Mouse (Mus musculus) kidney, postnatal 0 days (tissue): ENCODE data around the gene Galnt7. TPM values are rescaled to one million over a fixed set of nuclear protein-coding genes. Genes with fewer than 3 reads are reported as not detected.

Experiments used
- ATAC-seq: fragments of 200-750 bp; cut with Nextera tagmentation; replicated peaks from 2 replicates; pipeline ENCODE4 v1.8.0; 2017; ENCODE audit warnings: low read depth, moderate number of reproducible peaks, moderate TSS enrichment, moderate library complexity; ENCODE audit not compliant: low FRiP score
- DNase-seq: peaks from one replicate; pipeline ENCODE4 v3.0.0-alpha.2; 2016; ENCODE audit warnings: low spot score
- H3K27ac ChIP-seq: fragments of 300-500 bp; sonication (generic); 2 replicates; pipeline ENCODE4 v1.5.1; 2014; ENCODE audit warnings: mild to moderate bottlenecking
- H3K27me3 ChIP-seq: fragments of 300-500 bp; sonication (generic); 2 replicates; pipeline ENCODE4 v1.6.1; 2014; ENCODE audit warnings: low read length, mixed read lengths; ENCODE audit not compliant: insufficient read depth
- H3K36me3 ChIP-seq: fragments of 300-500 bp; sonication (generic); 2 replicates; pipeline ENCODE4 v1.6.1; 2014; ENCODE audit warnings: low read length, mixed read lengths; ENCODE audit not compliant: insufficient read depth
- H3K4me1 ChIP-seq: fragments of 300-500 bp; sonication (generic); replicated peaks from 2 replicates; pipeline ENCODE4 v1.6.1; 2014; ENCODE audit warnings: antibody characterized with exemption, low read length, mixed read lengths; ENCODE audit not compliant: insufficient read depth
- H3K4me2 ChIP-seq: fragments of 300-500 bp; sonication (generic); 2 replicates; pipeline ENCODE4 v1.6.1; 2014; ENCODE audit warnings: mild to moderate bottlenecking, low read length, moderate library complexity, mixed read lengths
- H3K4me3 ChIP-seq: fragments of 300-500 bp; sonication (generic); replicated peaks from 2 replicates; pipeline ENCODE4 v1.5.1; 2014; ENCODE audit warnings: low read depth, low read length
- H3K9ac ChIP-seq: fragments of 300-500 bp; sonication (generic); 2 replicates; pipeline ENCODE4 v1.6.1; 2014; ENCODE audit warnings: low read depth, low read length
- H3K9me3 ChIP-seq: fragments of 300-500 bp; sonication (generic); replicated peaks from 2 replicates; pipeline ENCODE4 v1.6.1; 2016; ENCODE audit warnings: low read length, inconsistent platforms, mixed read lengths
- CTCF ChIP-seq: IDR thresholded peaks from 2 replicates; pipeline ENCODE4 v1.5.1; 2016; ENCODE audit warnings: antibody characterized with exemption, low read depth, mild to moderate bottlenecking, moderate library complexity
- WGBS: fragments of 180-500 bp; shearing (Covaris S2); extraction: QIAGEN DNeasy Blood & Tissue Kit; methylation state at CpG from one replicate; pipeline ENCODE4 v1.1.7; 2014; 5-methylcytosine and 5-hydroxymethylcytosine counted together
- polyA plus RNA-seq: library from polyadenylated mRNA; unstranded; fragments of >200 nt; fragmentation: Nextera tagmentation; extraction: Ambion mirVana; gene quantifications from 2 replicates; pipeline ENCODE4 v1.2.1, GENCODE M21; 2015

Galnt7 gene
- polyA plus RNA-seq, 1 experiment from 2014 or later: 14.9 TPM

- Histone ChIP-seq H3K27me3 (no peaks in the 10 kb centered on the region), H3K27ac (no peak overlapping the region), H3K9me3 (no peaks in the 10 kb centered on the region), H3K9ac (no peak overlapping the region), H3K4me2 (no peak overlapping the region), H3K36me3 (no peaks in the 10 kb centered on the region), H3K4me1 (no peaks in the 10 kb centered on the region), H3K4me3 (no peak overlapping the region)
- DNase-seq: no peak
- TF ChIP-seq CTCF: no peak
- WGBS: 78% methylated on average over 9 of the region's 9 CpGs
- ATAC-seq: no peak
Measured at GRCm38 (mm10) chr8:57560926-57561325, 91.9 kb downstream of the Galnt7 start.

- ATAC-seq (no peak), DNase-seq (no peak)
- Histone ChIP-seq H3K9ac (no peak overlapping the region), H3K36me3 (no peaks in the 10 kb centered on the region), H3K4me2 (no peak overlapping the region), H3K9me3 (no peaks in the 10 kb centered on the region), H3K4me3 (no peak overlapping the region), H3K4me1 (0 out of 2 replicates have a peak, but pooled peaks cover 2% of the 10 kb centered on the region), H3K27me3 (no peaks in the 10 kb centered on the region), H3K27ac (no peak overlapping the region)
- 89% methylated on average over 14 of the region's 14 CpGs for WGBS
- no peak for TF ChIP-seq CTCF
Measured at GRCm38 (mm10) chr8:57552102-57553032, 100.5 kb downstream of the Galnt7 start.

- H3K27ac ChIP-seq: no peak overlapping the region
- TF ChIP-seq CTCF: no peak
- no peak overlapping the region for H3K9ac ChIP-seq
- H3K4me1 ChIP-seq: 0 out of 2 replicates have a peak, but pooled peaks cover 2% of the 10 kb centered on the region
- no peak overlapping the region for H3K4me3 ChIP-seq
- no peaks in the 10 kb centered on the region for H3K27me3 ChIP-seq
- H3K4me2 ChIP-seq: no peak overlapping the region
- H3K9me3 ChIP-seq: no peaks in the 10 kb centered on the region
- DNase-seq (no peak), ATAC-seq (no peak)
- WGBS: 44% methylated on average over 12 of the region's 12 CpGs
- H3K36me3 ChIP-seq: no peaks in the 10 kb centered on the region
Measured at GRCm38 (mm10) chr8:57547581-57547980, 105.3 kb downstream of the Galnt7 start.

- ATAC-seq: no peak
- 53% methylated on average over 3 of the region's 3 CpGs for WGBS
- H3K36me3 ChIP-seq: no peaks in the 10 kb centered on the region
Measured at GRCm38 (mm10) chr8:57546834-57547233, 106.0 kb downstream of the Galnt7 start.

GRCm38 (mm10) chr8:57546401-57546800 lies 106.4 kb downstream of the Galnt7 start:
- Histone ChIP-seq H3K9ac (no peak overlapping the region), H3K9me3 (no peaks in the 10 kb centered on the region), H3K4me3 (no peak overlapping the region), H3K27me3 (no peaks in the 10 kb centered on the region), H3K27ac (no peak overlapping the region), H3K4me2 (no peak overlapping the region), H3K36me3 (no peaks in the 10 kb centered on the region), H3K4me1 (0 out of 2 replicates have a peak, but pooled peaks cover 2% of the 10 kb centered on the region)
- no peak for ATAC-seq
- TF ChIP-seq CTCF: no peak
- WGBS: 90% methylated on average over 3 of the region's 3 CpGs
- DNase-seq: no peak

More at GRCm38 (mm10) chr8:57546834-57547233, 106.0 kb downstream of the Galnt7 start:
- Histone ChIP-seq H3K27ac (no peak overlapping the region), H3K9ac (no peak overlapping the region), H3K4me1 (0 out of 2 replicates have a peak, but pooled peaks cover 2% of the 10 kb centered on the region), H3K4me2 (no peak overlapping the region), H3K4me3 (no peak overlapping the region), H3K9me3 (no peaks in the 10 kb centered on the region), H3K27me3 (no peaks in the 10 kb centered on the region)
- no peak for TF ChIP-seq CTCF
- DNase-seq: no peak

- H3K27ac ChIP-seq: no peak overlapping the region
- no peak overlapping the region for H3K4me3 ChIP-seq
- ATAC-seq (no peak), DNase-seq (no peak)
- no peaks in the 10 kb centered on the region for H3K4me1 ChIP-seq
- no peaks in the 10 kb centered on the region for H3K27me3 ChIP-seq
- H3K36me3 ChIP-seq: no peaks in the 10 kb centered on the region
- H3K9ac ChIP-seq: no peak overlapping the region
- WGBS: 84% methylated on average over 9 of the region's 9 CpGs
- no peak overlapping the region for H3K4me2 ChIP-seq
- no peaks in the 10 kb centered on the region for H3K9me3 ChIP-seq
- no peak for TF ChIP-seq CTCF
Measured at GRCm38 (mm10) chr8:57541405-57541804, 111.4 kb downstream of the Galnt7 start.
